Mouse (Mus musculus): Measurements from ENCODE around the gene Sod3.

DNA sequence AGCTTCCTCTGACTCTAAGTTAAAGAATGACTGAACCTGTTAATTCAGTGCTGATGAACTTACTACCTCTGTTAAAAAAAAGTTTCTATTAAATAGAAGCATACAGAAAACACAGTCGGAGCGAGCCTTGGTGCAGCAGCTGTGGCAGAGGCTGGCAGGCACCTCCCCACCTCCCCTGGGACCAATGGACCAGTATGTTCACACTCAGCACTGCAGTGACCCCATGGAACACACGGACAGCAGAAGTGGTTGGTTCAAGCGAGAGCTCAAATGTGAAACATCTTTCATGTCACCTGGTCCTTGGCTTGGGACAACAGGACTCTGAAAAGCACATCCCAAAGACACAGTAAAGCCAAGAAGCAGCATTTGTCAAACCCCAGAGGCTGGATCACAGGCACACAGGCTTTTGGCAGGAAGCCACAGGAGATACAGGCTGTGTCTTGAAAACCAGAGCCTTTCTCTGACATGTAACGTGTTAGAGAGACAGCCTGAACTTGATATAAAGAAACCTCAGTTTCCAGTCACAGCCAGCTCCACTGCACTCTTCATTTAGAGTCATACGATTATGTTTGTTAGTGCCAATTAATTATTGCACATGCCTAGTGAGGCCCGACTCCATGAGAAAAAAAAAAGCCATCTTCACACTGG lies 45.2 kb downstream of the Sod3 start:
- TF ChIP-seq POLR2A (IDR thresholded peaks at IDR 0.05; ENCODE audit: control insufficient read depth, low read depth, low read length) (no peak), CTCF (IDR thresholded peaks at IDR 0.05; ENCODE audit: control insufficient read depth, insufficient read depth, insufficient replicate concordance, low read depth, low read length) (no peak)
